Mouse (Mus musculus) limb, embryonic 14.5 days (tissue): ENCODE results near the gene Gm4869. TPM values are rescaled to one million over a fixed set of nuclear protein-coding genes. Genes with fewer than 3 reads are reported as not detected.

Experiments used
- ATAC-seq: fragments of 200-750 bp; cut with Nextera tagmentation; 2 replicates; pipeline ENCODE4 v1.8.0; 2017; ENCODE audit warnings: low read depth, moderate number of reproducible peaks, moderate TSS enrichment; ENCODE audit not compliant: low FRiP score
- DNase-seq: peaks from one replicate; pipeline ENCODE4 v3.0.0-alpha.2; 2015; ENCODE audit warnings: low spot score
- H3K27ac ChIP-seq: fragments of 300-500 bp; sonication (generic); replicated peaks from 2 replicates; pipeline ENCODE4 v1.5.1; 2014; ENCODE audit warnings: low read depth, mild to moderate bottlenecking, low read length, moderate library complexity, mixed read lengths
- H3K27me3 ChIP-seq: fragments of 300-500 bp; sonication (generic); 2 replicates; pipeline ENCODE4 v1.6.1; 2014; ENCODE audit warnings: low read length, mixed read lengths; ENCODE audit not compliant: control insufficient read depth, insufficient read depth
- H3K36me3 ChIP-seq: fragments of 300-500 bp; sonication (generic); 2 replicates; pipeline ENCODE4 v1.6.1; 2014; ENCODE audit warnings: mild to moderate bottlenecking, low read length, moderate library complexity, mixed read lengths; ENCODE audit not compliant: control insufficient read depth, insufficient read depth
- H3K4me1 ChIP-seq: fragments of 300-500 bp; sonication (generic); 2 replicates; pipeline ENCODE4 v1.6.1; 2014; ENCODE audit warnings: antibody characterized with exemption, low read length, mixed read lengths; ENCODE audit not compliant: control insufficient read depth, insufficient read depth
- H3K4me2 ChIP-seq: fragments of 300-500 bp; sonication (generic); replicated peaks from 2 replicates; pipeline ENCODE4 v1.6.1; 2014; ENCODE audit warnings: low read depth, mild to moderate bottlenecking, low read length, moderate library complexity; ENCODE audit not compliant: severe bottlenecking
- H3K4me3 ChIP-seq: fragments of 300-500 bp; sonication (generic); replicated peaks from 2 replicates; pipeline ENCODE4 v1.5.1; 2014; ENCODE audit warnings: low read length
- H3K9ac ChIP-seq: fragments of 300-500 bp; sonication (generic); 2 replicates; pipeline ENCODE4 v1.6.1; 2014; ENCODE audit warnings: mild to moderate bottlenecking, low read depth, low read length, moderate library complexity; ENCODE audit not compliant: severe bottlenecking
- H3K9me3 ChIP-seq: fragments of 300-500 bp; sonication (generic); 2 replicates; pipeline ENCODE4 v1.6.1; 2016; ENCODE audit warnings: low read length; ENCODE audit not compliant: control insufficient read depth
- POLR2A ChIP-seq: fragments of 200-500 bp; IDR thresholded peaks from 2 replicates; pipeline ENCODE4 v1.8.0; 2012; ENCODE audit warnings: inconsistent platforms, mild to moderate bottlenecking, moderate library complexity, borderline replicate concordance; ENCODE audit not compliant: insufficient read depth, insufficient read length; ENCODE audit errors: extremely low read depth
- WGBS: fragments of 180-500 bp; shearing (Covaris S2); extraction: QIAGEN DNeasy Blood & Tissue Kit; methylation state at CpG from one replicate; pipeline ENCODE4 v1.1.7; 2014; 5-methylcytosine and 5-hydroxymethylcytosine counted together
- polyA plus RNA-seq, 2 experiments: library from polyadenylated mRNA; depleted of rRNA in 1 of 2; stranded (reverse) in 1 of 2; unstranded in 1 of 2; fragments of >200 nt; fragmentation: Nextera tagmentation in 1 of 2; extraction: Ambion mirVana in 1 of 2; gene quantifications; 2 replicates each; pipeline versions ENCODE4 v1.2.1 to v1.2.3; 2012 to 2014

The Gm4869 gene
- polyA plus RNA-seq, 2 experiments: 0.13 TPM; not detected in 1

- no peak for TF ChIP-seq POLR2A
- H3K27ac ChIP-seq: no peak overlapping the region
- no peaks in the 10 kb centered on the region for H3K4me1 ChIP-seq
- no peak overlapping the region for H3K4me2 ChIP-seq
- WGBS: 80% methylated on average over 2 of the region's 2 CpGs
- no peak for DNase-seq
- H3K9me3 ChIP-seq: peaks cover 8% of the 10 kb centered on the region; the same call in 1 of the 2 replicates
- ATAC-seq: no peak
- no peak overlapping the region for H3K9ac ChIP-seq
- no peaks in the 10 kb centered on the region for H3K27me3 ChIP-seq
- no peaks in the 10 kb centered on the region for H3K36me3 ChIP-seq
- H3K4me3 ChIP-seq: no peak overlapping the region
Measured at GRCm38 (mm10) chr5:140464943-140465342, 19.5 kb downstream of the Gm4869 start.

GRCm38 (mm10) chr5:140472336-140472735 lies 26.9 kb downstream of the Gm4869 start:
- ATAC-seq (no peak), DNase-seq (no peak)
- no peak for TF ChIP-seq POLR2A
- H3K9ac ChIP-seq: no peak overlapping the region
- 85% methylated on average over 3 of the region's 3 CpGs for WGBS
- no peaks in the 10 kb centered on the region for H3K36me3 ChIP-seq
- no peaks in the 10 kb centered on the region for H3K27me3 ChIP-seq
- H3K4me3 ChIP-seq: no peak overlapping the region
- no peaks in the 10 kb centered on the region for H3K4me1 ChIP-seq
- no peak overlapping the region for H3K4me2 ChIP-seq
- H3K27ac ChIP-seq: no peak overlapping the region
- no peaks in the 10 kb centered on the region for H3K9me3 ChIP-seq

GRCm38 (mm10) chr5:140481458-140481857 lies 36.0 kb downstream of the Gm4869 start:
- no peaks in the 10 kb centered on the region for H3K4me1 ChIP-seq
- no peaks in the 10 kb centered on the region for H3K27me3 ChIP-seq
- H3K9me3 ChIP-seq: no peaks in the 10 kb centered on the region
- H3K27ac ChIP-seq: no peak overlapping the region
- no peak for TF ChIP-seq POLR2A
- no peak overlapping the region for H3K4me2 ChIP-seq
- no peaks in the 10 kb centered on the region for H3K36me3 ChIP-seq
- no peak overlapping the region for H3K4me3 ChIP-seq
- H3K9ac ChIP-seq: no peak overlapping the region
- DNase-seq (no peak), ATAC-seq (no peak)
- WGBS: 81% methylated on average over 4 of the region's 4 CpGs

- WGBS: 55% methylated on average over 6 of the region's 6 CpGs
- no peak overlapping the region for H3K4me2 ChIP-seq
- no peak for DNase-seq
- H3K27ac ChIP-seq: no peak overlapping the region
- no peak overlapping the region for H3K9ac ChIP-seq
- H3K36me3 ChIP-seq: no peaks in the 10 kb centered on the region
- no peaks in the 10 kb centered on the region for H3K4me1 ChIP-seq
- H3K27me3 ChIP-seq: no peaks in the 10 kb centered on the region
- no peak for TF ChIP-seq POLR2A
- no peaks in the 10 kb centered on the region for H3K9me3 ChIP-seq
- ATAC-seq: no peak
- no peak overlapping the region for H3K4me3 ChIP-seq
Measured at GRCm38 (mm10) chr5:140491142-140491541, 45.7 kb downstream of the Gm4869 start.

- no peak overlapping the region for H3K27ac ChIP-seq
- no peaks in the 10 kb centered on the region for H3K27me3 ChIP-seq
- ATAC-seq (no peak), DNase-seq (no peak)
- H3K9me3 ChIP-seq: no peaks in the 10 kb centered on the region
- no peaks in the 10 kb centered on the region for H3K36me3 ChIP-seq
- no peak overlapping the region for H3K9ac ChIP-seq
- H3K4me1 ChIP-seq: no peaks in the 10 kb centered on the region
- WGBS: 27% methylated on average over 11 of the region's 11 CpGs
- H3K4me2 ChIP-seq: no peak overlapping the region
- no peak overlapping the region for H3K4me3 ChIP-seq
- no peak for TF ChIP-seq POLR2A
Measured at GRCm38 (mm10) chr5:140492684-140493233, 47.3 kb downstream of the Gm4869 start.

- H3K4me1 ChIP-seq: peaks cover 5% of the 10 kb centered on the region
- no peak for ATAC-seq
- WGBS: 75% methylated on average over 6 of the region's 6 CpGs
- no peak overlapping the region for H3K9ac ChIP-seq
- H3K4me3 ChIP-seq: no peak overlapping the region
- TF ChIP-seq POLR2A: no peak
- H3K27me3 ChIP-seq: no peaks in the 10 kb centered on the region
- H3K27ac ChIP-seq: no peak overlapping the region
- H3K9me3 ChIP-seq: no peaks in the 10 kb centered on the region
- no peak overlapping the region for H3K4me2 ChIP-seq
- no peak for DNase-seq
- no peaks in the 10 kb centered on the region for H3K36me3 ChIP-seq
Measured at GRCm38 (mm10) chr5:140498176-140498575, 52.7 kb downstream of the Gm4869 start.
